Mouse (Mus musculus): ENCODE results near the gene Utp6.

Utp6 gene

GRCm38 (mm10) chr11:79962877-79963183 lies 640 bp upstream of the Utp6 start:
- DNase-seq (ENCODE audit: low read depth, low spot score), result no peak

DNA sequence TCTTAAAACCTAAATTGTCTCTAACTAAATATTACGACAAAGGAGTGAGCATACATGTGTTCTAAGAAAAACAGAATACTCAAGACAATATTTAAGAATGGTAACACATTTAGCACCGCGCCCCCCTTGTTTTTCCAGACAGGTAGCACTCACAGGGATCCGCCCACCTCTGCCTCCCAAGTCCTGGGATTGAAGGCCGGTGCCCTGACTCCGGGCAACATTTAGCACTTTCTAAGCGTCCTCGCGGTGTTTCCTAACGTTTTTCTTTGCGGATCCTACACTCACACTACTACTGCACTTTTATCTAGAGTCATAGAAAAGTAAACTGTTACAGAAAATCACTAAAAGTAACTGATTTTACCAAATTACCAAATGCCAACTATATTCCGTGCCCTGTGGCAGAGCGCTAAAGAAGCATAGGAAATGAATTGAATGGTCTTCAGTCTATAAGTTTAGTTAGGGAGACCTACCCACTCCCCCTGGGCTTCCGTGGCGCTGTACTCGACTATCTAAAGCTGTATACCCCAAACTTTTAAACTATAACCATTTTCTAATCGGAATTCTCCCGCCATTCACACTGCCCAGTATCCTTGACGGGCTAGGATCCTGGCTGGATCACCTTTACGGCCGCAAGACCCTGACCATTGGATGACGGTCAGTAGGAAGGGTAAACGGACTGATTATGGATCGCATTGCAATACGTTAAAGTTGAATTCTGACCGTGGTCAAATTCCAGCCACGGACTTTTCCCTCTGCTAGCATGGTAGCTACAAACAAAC lies 655 bp downstream of the Utp6 start:
- peak; percentile 14 for DNase-seq (ENCODE audit: low read depth, low spot score)

DNA sequence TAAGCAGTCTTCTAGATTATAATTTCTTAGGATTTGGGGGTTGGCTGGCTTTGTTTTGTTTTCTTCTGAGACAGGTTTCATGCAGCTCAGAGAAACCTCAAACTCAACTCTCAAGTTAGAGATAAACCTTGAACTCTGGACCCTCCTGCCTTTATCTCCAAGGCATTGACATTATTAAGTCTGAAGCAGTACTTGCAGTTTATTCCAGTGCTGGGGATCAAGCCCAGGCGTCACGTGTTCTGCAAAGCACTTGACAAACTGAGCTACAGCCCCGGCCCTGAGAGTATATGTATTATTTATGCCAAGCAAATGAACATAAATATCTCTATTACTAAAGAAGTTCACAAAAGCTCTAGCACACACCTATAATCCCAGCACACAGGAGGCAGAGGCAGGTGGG lies 14.9 kb downstream of the Utp6 start:
- no peak for DNase-seq (ENCODE audit: low read depth, low spot score)

- DNase-seq (ENCODE audit: low read depth, low spot score), result no peak
Measured at GRCm38 (mm10) chr11:79943601-79944000, 18.6 kb downstream of the Utp6 start.

DNA sequence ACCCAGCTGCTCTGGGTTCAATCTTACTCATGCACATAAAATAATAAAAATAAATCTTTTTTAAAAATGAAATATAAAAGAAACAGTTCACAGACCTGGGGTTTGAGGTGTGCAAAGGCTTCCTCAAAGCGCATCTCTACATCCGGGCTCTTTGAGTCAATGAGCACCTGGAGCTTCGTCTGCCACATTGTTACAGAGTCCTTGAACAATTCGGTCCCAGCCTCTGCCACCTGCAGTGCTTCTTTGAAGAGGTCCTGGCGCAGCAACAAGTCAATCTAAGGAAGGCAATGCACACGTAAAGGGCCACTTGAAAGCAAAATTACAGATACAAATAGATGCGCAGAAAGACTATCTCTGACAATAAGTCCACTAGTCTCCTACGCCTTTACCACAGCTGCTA lies 19.1 kb downstream of the Utp6 start:
- no peak for DNase-seq (ENCODE audit: low read depth, low spot score)

DNA sequence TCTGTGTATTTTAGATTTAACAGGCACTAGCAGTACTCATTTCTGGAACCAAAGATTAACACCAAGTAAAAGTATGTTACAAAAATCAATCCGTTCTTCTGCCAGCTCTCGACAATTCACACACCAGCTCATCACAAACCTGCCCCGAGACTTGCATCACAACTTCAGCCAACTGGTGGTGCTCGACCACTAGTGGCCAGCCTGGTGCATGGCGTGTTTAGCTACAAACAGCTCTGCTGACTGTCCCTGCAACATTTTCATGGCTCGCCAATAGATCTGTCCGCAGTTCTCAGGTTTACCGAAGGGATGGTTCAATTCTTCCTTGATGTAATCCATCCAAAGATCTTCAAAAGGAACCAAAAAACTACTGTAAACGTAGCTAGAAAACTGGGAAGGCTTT lies 26.4 kb downstream of the Utp6 start:
- no peak for DNase-seq (ENCODE audit: low read depth, low spot score)

DNA sequence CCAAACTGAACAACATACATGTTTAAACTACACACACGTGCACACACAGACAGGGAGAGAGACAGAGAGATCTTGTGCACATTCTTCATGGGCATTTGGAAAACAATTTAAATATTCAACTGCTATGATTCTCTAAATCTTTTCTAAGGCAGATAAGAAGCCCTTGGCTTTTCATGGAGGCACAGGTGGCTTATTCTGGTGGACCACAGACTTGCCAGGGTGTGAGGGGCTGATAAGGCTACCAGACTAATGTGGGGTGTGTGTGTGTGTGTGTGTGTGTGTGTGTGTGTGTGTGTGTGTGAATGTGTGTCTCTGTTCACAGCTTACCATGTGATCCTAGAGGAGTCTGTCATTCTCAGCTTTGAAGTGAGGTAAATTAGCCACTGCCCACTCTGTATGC lies 39.4 kb downstream of the Utp6 start:
- DNase-seq (ENCODE audit: low read depth, low spot score), result no peak

DNA sequence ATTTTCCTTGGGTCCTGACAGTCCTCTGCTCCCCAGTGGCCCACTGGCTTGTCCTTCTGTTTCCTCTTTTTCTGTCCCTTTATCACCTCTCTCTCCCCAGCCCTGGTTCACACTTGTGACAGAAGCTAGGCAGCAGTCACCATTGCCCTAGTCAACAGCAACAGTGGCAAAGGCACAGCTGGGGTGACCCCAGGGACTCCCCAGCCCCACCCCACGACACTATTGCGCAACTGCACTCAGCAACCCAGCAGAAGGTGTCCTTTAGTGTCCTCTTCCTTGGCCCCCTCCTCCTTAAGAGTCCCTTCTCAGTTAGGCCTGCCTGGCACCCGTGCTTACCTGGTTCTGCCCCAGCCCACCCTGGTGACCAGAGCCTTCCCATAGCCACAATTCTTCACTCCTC lies 40.0 kb downstream of the Utp6 start:
- no peak for DNase-seq (ENCODE audit: low read depth, low spot score)

- DNase-seq (ENCODE audit: low read depth, low spot score), result no peak
Measured at GRCm38 (mm10) chr11:79920505-79921025, 41.6 kb downstream of the Utp6 start.

DNA sequence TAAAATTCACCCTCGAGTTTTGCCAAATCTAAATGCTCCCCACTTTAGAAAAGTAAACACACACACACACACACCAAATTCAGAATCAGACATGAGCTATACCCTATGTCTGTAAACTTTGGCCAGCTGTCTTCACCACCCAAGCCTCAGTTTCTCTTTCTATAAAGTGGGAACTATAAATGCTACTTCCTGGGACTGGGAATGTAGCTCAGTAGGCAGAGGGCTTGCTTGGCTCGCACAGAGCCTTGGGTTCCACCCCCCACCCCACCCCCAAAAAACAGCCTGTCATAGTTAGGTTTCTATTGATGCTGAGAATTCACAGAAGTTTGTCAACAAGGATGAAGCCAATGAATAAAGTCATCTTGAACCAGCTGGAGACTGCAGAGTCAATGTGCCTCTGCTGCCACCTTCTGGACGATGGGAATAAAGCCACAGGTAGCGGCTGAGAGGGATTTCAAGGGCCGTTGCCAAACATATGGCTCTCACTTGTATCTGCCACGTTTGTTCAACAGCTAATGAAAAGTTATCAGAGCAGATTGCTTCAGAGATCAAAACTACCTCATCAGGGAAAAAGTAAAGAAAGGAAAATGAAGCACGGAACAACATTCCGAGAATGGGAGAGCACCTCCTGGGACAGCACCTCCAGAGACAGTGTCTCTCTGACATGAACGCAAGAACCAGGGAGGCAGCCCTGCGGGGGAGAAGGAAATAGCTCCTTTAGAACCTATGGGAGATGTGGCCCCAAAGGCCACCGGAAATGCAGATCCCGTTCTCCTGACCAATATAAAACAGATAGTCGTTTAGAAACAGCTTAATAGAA lies 42.3 kb downstream of the Utp6 start:
- DNase-seq (ENCODE audit: low read depth, low spot score), result peak; percentile 78

DNA sequence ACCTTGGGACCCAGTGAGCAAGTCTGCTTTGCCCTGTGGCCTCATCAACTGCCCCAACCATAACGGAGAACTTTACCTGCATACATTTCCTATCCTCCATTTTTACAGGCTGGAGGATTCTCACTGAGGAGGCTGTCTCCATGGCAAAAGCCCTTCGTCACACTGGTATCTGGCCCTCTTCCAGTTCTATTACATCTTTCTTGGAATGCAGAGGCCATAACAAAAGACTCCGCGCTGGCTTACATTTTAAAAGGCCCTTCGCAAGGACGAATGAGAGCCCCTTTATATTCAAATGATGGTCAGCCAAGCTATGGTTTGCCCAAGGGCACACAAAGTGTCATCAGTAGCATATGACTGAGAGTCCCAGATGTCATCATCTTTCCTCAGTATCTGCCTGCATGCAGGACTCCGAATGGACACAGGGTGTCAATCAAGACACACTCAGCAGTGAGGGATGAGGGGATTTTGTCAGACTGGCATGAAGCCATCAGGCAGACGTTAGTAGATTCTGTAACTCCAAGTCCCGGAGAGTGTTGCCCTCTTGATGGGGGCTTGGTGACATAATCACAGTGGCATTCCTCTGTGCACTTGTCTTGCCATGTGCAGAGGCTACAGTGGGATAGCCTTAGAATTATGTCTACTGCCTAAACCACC lies 46.4 kb downstream of the Utp6 start:
- DNase-seq (ENCODE audit: low read depth, low spot score), result no peak

DNA sequence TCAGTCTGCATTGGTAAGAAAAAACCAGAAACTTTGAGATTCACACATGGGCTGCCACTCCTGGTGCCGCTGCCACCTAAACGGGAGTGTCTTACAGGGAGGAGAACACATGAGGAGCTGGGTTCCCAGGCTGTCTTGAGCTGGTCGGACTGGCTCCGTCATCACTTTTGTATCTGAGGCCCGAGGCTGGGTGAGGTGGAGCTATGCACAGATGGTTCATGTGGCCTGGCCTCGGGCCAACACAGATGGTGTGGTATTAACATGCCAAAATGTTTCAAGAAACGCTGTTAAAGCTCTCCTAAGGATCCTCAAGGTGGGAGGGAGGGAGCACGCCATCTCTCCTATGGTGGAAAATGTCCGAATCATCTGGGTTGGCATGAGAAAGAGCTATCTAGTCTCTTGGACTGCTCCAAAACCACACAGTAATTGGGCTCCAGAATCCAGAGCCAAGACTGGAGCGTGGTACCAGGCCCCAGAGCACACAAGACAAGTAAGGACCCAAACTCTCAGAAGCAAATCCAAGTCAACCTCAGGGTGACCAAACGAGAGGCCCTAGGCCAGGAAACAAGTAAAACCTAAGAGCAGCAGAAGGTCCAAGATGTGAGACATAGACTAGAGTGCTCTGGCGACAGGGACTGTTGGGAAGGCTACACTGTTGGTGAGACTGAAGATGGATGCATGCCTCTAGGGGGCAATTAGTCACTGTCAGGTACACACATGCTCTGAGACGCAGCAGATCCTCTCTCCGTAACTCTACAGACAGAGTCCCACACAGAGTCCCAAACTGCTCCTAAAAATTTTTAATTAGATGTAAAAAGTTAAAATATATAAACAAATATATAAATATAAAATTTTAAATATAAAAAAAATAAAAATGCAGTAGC lies 53.3 kb downstream of the Utp6 start:
- DNase-seq (ENCODE audit: low read depth, low spot score), result no peak

DNA sequence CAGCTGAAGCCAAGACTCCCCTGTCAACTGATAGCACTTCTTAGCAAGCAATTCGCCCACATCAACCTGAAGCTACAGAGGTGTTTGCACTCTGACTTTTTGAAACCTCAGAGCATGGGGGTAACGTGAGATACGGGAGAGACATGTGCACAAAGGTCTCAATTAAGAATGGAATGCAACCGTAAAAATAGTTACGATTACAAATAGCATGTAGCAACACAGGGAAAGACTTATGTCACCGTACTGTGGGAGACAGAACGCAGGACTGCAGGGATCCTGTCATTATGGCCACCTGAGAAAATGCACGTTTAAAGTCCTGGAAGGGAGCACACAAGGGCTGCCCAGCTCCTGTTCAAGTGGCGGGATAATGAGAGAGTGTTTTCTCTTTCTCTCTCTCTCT lies 55.3 kb downstream of the Utp6 start:
- no peak for DNase-seq (ENCODE audit: low read depth, low spot score)

GRCm38 (mm10) chr11:79902881-79903481 lies 59.2 kb downstream of the Utp6 start:
- DNase-seq (ENCODE audit: low read depth, low spot score), result no peak

- DNase-seq (ENCODE audit: low read depth, low spot score), result no peak
Measured at GRCm38 (mm10) chr11:79901146-79901545, 61.0 kb downstream of the Utp6 start.

DNA sequence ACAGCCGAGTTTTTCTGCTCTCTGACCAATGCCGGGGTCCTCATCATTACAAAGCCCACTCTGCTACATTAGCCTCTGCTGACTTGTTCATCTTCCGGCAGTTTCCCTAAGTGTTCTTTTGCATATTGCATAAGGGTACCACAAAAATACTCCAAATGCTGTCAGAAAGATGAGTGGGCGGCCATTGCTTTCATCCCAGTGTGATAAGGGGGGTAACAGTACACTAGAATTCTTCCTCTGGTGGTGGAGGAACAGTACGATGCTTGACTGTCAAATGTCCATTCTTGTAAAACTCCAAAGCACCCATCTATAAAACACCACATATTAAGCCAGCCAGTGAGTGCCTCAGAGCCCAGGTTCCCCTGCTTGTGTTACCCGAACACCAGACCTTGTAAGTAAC lies 69.9 kb downstream of the Utp6 start:
- no peak for DNase-seq (ENCODE audit: low read depth, low spot score)

DNA sequence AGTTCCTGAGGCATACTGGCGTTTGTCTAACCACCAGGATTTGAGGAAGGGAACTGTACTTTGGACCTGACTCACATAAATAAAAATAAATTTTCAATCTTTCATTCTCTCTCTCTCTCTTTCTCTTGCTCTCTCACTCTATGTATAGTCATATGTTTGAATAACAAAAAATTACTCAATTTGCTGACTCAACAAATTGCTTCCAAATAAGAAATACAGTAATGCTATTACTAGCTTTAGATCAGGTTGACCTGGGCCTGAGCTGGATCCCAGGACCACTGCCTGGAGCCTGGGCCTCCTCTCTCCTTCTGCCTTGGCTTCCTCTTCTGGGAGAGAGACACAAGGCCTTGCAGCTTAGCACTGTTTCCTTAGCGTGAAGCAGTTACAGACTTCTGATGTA lies 71.4 kb downstream of the Utp6 start:
- no peak for DNase-seq (ENCODE audit: low read depth, low spot score)

DNA sequence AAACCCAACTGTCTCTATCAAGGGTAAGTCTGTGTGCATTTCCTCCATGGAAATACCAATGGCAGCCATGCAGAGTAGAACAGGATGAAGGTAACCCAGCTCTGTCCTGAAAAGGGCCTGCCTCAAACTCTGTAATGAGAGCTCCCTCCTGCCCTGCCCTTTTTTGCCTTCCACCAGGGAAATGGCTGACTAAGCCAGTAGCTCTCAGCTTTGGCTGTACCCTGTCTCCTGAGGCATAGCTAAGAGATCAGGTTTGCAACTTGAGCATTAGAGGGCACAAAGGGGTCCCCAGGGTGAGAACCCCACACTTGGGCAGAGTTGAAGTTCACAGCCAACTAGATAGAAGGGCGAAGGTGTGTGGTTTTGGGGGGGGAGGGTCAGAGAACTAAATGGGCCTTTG lies 75.2 kb downstream of the Utp6 start:
- no peak for DNase-seq (ENCODE audit: low read depth, low spot score)

GRCm38 (mm10) chr11:79886395-79886794 lies 75.8 kb downstream of the Utp6 start:
- DNase-seq (ENCODE audit: low read depth, low spot score), result no peak

DNA sequence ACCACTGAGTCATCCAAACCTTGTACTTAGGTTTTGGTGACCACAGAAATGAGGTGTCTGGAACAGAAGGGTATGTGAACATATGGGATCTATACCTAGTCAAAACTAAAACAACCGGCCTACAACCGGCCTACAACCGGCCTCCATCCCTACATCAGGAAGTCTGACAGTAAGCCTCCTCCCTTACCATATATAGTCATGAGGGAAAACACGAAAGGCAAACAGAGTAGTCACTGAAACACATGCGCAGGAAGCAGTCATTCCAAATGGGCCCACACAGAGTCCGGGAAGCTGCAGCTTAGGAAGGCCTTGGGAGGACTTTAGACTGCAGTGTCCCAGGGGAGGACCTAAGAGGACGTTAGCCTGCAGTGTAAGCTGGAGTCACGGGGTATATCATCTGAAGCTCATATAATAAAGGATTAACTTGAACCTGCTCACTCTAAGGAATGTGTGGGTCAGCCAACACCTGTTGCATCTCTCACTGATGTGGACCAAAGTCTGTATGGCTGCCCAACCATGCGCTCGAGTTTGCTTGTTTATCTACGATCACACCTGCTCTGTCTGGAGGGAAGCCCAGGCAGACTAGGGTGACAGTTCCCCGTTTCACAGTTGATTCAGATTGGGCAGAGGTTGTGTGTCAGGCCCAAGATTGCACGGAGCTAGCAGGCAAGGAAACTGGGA lies 76.3 kb downstream of the Utp6 start:
- no peak for DNase-seq (ENCODE audit: low read depth, low spot score)

GRCm38 (mm10) chr11:79884784-79885183 lies 77.4 kb downstream of the Utp6 start:
- no peak for DNase-seq (ENCODE audit: low read depth, low spot score)
